Mouse (Mus musculus) hindbrain, embryonic 12.5 days (tissue): ENCODE data around the gene Ralgps2. TPM values are rescaled to one million over a fixed set of nuclear protein-coding genes. Genes with fewer than 3 reads are reported as not detected.
A peak's percentile ranks its signal among the peaks of the same experiment; 100 is the strongest.

ENCODE experiments used
- ATAC-seq: fragments of 200-750 bp; cut with Nextera tagmentation; 2 replicates; pipeline ENCODE4 v1.8.0; 2017; ENCODE audit warnings: moderate TSS enrichment; ENCODE audit not compliant: low FRiP score
- H3K27ac ChIP-seq: fragments of 300-500 bp; sonication (generic); 2 replicates; pipeline ENCODE4 v1.5.1; 2016; ENCODE audit warnings: mild to moderate bottlenecking
- H3K27me3 ChIP-seq: fragments of 300-500 bp; sonication (generic); 2 replicates; pipeline ENCODE4 v1.6.1; 2016; ENCODE audit warnings: mild to moderate bottlenecking
- H3K36me3 ChIP-seq: fragments of 300-500 bp; sonication (generic); 2 replicates; pipeline ENCODE4 v1.6.1; 2016; ENCODE audit warnings: mild to moderate bottlenecking
- H3K4me1 ChIP-seq: fragments of 300-500 bp; sonication (generic); 2 replicates; pipeline ENCODE4 v1.6.1; 2016
- H3K4me2 ChIP-seq: fragments of 300-500 bp; sonication (generic); replicated peaks from 2 replicates; pipeline ENCODE4 v1.6.1; 2016; ENCODE audit warnings: mild to moderate bottlenecking
- H3K4me3 ChIP-seq: fragments of 300-500 bp; sonication (generic); 2 replicates; pipeline ENCODE4 v1.5.1; 2016; ENCODE audit warnings: mild to moderate bottlenecking
- H3K9ac ChIP-seq: fragments of 300-500 bp; sonication (generic); 2 replicates; pipeline ENCODE4 v1.6.1; 2016; ENCODE audit warnings: mild to moderate bottlenecking, moderate library complexity
- H3K9me3 ChIP-seq: fragments of 300-500 bp; sonication (generic); replicated peaks from 2 replicates; pipeline ENCODE4 v1.6.1; 2016; ENCODE audit warnings: mild to moderate bottlenecking
- WGBS: fragments of 180-500 bp; shearing (Covaris S2); methylation state at CpG from one replicate; pipeline ENCODE4 v1.1.7; 2016; 5-methylcytosine and 5-hydroxymethylcytosine counted together
- polyA plus RNA-seq: library from polyadenylated mRNA; unstranded; fragments of >200 nt; fragmentation: Nextera tagmentation; extraction: Ambion mirVana; gene quantifications from 2 replicates; pipeline ENCODE4 v1.2.1, GENCODE M21; 2016

Ralgps2 gene
- polyA plus RNA-seq, 1 experiment from 2014 or later = 132 TPM

DNA sequence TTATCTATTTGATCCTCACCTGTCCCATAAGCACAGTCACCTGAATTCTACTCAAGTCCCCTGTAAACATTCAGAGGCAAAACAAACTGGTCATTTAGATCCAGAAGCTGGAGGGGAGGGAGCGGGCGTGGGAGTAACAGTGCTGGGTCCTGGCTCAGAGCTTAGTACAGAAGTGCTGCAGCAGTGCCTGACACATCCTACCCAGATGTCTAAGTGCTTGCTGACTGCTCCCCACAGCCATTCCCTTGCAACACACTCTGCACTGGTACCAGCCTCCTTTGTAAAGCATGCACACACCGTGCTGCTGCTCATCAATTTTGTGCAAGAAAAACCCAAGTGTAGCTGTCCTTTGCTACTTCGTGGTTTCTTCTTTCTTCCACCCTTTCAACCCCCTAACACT lies 92.3 kb downstream of the Ralgps2 start:
- H3K36me3 ChIP-seq = no peaks in the 10 kb centered on the region
- H3K9me3 ChIP-seq = no peaks in the 10 kb centered on the region
- no peak for ATAC-seq
- H3K27me3 ChIP-seq = no peaks in the 10 kb centered on the region
- peaks cover 6% of the 10 kb centered on the region; the same call in 1 of the 2 replicates for H3K4me1 ChIP-seq
- H3K9ac ChIP-seq = no peak overlapping the region
- H3K27ac ChIP-seq = no peak overlapping the region
- no peak overlapping the region for H3K4me3 ChIP-seq
- H3K4me2 ChIP-seq = no peak overlapping the region
- WGBS = 81% methylated on average over 4 of the region's 4 CpGs

DNA sequence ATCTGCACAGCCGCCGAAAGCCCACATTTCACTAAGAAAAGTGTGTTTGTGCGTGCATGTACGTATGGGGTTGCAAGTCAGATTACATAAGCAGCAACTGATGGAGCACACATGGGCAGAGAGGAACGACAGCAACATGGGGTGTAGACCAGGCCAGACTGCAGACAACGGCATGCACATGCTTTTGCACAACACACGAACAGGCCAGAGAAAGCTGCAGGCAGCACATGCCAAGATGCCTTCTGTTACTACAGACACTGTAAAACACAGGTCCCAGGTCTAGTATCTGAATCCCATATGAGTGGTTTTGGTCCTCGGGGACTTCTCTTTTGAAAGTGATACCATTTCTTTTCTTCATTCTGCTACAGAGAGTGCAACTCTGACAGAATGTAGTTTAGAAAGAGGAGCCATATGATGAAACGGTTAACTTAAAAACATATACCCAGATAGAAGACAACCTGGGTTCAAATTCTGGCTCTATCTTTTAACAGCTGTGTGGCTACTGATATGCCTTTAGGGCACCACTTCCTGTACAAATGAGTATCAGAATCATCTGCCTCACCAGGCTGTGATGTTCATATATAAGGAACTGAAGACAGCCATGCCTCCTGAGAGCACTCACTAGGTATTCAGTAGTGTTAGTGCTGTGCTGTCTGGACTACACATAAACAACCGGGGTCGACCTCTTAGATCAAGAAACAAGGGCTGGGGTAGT lies 97.6 kb downstream of the Ralgps2 start:
- peak overlapping the region; percentile 26; the same call in 1 of the 2 replicates for H3K27ac ChIP-seq
- H3K4me2 ChIP-seq = peak overlapping the region; percentile 11; the same call in 1 of the 2 replicates
- H3K9ac ChIP-seq = no peak overlapping the region
- WGBS = 83% methylated on average over 11 of the region's 11 CpGs
- H3K4me3 ChIP-seq = no peak overlapping the region
- no peak for ATAC-seq
- H3K9me3 ChIP-seq = no peaks in the 10 kb centered on the region
- no peaks in the 10 kb centered on the region for H3K27me3 ChIP-seq
- H3K4me1 ChIP-seq = peaks cover 13% of the 10 kb centered on the region
- no peaks in the 10 kb centered on the region for H3K36me3 ChIP-seq

DNA sequence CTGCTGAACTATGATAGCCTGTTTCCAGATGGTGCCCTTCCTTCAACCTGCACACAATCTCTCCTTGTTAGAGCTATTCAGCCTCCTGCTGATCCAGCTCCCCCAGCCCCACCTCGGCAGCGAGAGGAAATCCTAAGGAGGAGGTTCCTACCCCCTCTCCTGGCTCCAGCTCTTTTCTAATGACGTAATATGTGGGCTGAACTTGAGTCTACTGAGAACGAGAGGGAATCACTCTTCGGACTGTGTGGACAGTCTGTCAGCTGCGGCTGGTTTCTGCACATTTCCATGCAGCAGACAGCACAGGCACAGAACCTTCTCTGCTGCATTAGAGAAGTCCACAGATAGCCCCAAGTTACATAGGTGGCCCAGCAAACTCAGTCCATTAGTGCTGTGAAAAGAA lies 100.7 kb downstream of the Ralgps2 start:
- Histone ChIP-seq H3K27me3 (no peaks in the 10 kb centered on the region), H3K4me3 (peak overlapping the region; percentile 13; the same call in 1 of the 2 replicates), H3K9me3 (no peaks in the 10 kb centered on the region), H3K4me2 (peak overlapping the region; percentile 29), H3K4me1 (peaks cover 13% of the 10 kb centered on the region), H3K36me3 (no peaks in the 10 kb centered on the region), H3K27ac (peak overlapping the region; percentile 36), H3K9ac (no peak overlapping the region)
- 7% methylated on average over 6 of the region's 6 CpGs for WGBS
- peak; percentile 61; the same call in 1 of the 2 replicates for ATAC-seq

DNA sequence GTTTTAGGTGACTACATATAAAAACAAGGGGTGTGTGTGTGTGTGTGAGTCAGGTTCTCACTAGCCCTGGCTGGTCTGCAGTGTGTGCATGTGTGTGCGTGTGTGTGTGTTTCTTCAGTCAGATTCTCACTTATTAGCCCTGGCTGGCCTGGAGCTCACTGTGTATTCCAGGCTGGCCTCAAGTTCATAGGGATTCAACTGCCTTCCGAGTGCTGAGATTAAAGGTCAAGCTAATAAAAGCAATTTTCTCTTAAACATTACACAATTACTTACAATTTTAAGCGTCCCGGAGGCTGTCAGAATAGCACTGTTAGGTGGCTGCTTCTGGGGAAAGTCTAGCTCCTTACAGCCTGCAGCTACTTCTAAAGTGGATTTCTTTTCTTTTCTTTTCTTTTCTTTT lies 101.2 kb downstream of the Ralgps2 start, which contains the start of gene Angptl1:
TSS of gene Angptl1 (plus strand) at position 386 of the 400 bp plus-strand sequence.
- Histone ChIP-seq H3K36me3 (no peaks in the 10 kb centered on the region), H3K4me3 (peak within 1 kb of the TSS; percentile 13; the same call in 1 of the 2 replicates), H3K27me3 (no peaks in the 10 kb centered on the region), H3K27ac (peak within 1 kb of the TSS; percentile 36), H3K9ac (no peak within 1 kb of the TSS), H3K4me2 (peak within 1 kb of the TSS; percentile 29), H3K9me3 (no peaks in the 10 kb centered on the region), H3K4me1 (peaks cover 11% of the 10 kb centered on the region)
- 0 out of 2 replicates have a peak, but pooled peaks have one; percentile 38 for ATAC-seq
- WGBS = 47% methylated on average over 4 of the region's 4 CpGs

DNA sequence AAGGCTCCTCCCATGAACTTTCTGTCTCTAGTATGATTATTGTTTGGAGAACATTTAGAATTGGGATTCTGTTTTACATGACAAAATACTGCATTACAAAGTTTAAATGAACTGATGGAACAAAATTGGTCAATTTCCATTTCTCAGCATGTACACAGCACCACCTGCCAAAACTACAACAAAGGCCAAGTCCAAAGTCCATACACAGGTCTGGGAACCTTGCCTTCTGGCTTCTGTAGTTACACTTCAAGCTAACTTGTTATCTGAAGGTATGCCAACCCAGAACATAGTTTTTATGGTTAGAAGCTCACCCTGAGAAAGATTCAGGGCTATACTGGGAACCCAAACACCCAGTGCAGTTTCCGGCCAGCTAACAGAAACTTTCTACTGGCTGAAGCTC lies 120.2 kb downstream of the Ralgps2 start:
- no peaks in the 10 kb centered on the region for H3K9me3 ChIP-seq
- no peak overlapping the region for H3K4me3 ChIP-seq
- H3K4me2 ChIP-seq = no peak overlapping the region
- H3K27me3 ChIP-seq = no peaks in the 10 kb centered on the region
- no peak overlapping the region for H3K27ac ChIP-seq
- 94% methylated on average over 1 of the region's 1 CpGs for WGBS
- ATAC-seq = no peak
- peaks cover 42% of the 10 kb centered on the region for H3K36me3 ChIP-seq
- no peak overlapping the region for H3K9ac ChIP-seq
- no peaks in the 10 kb centered on the region for H3K4me1 ChIP-seq

DNA sequence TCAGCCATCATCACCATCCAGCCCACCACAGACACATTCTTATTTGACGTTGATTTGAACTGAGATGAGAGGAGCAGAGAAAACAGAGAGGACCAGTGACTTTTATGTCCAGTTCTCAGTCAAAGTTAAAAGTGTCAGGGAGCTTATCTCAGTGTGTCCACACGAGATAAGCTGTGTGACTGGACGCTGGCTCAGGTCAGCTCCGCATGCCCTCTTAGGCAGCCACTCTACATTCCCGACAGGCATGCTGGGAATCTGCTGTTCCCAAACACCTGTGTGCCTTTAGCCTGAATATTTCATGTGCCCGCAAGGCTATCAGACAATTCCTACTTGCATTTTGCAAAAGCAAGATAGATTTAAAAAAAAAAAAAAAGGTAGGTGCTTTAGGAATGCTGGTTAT lies 125.9 kb downstream of the Ralgps2 start:
- Histone ChIP-seq H3K9me3 (no peaks in the 10 kb centered on the region), H3K4me1 (peaks cover 3% of the 10 kb centered on the region), H3K4me2 (no peak overlapping the region), H3K27me3 (no peaks in the 10 kb centered on the region), H3K4me3 (no peak overlapping the region), H3K9ac (no peak overlapping the region), H3K27ac (no peak overlapping the region), H3K36me3 (peaks cover 42% of the 10 kb centered on the region)
- WGBS = 79% methylated on average over 6 of the region's 6 CpGs
- no peak for ATAC-seq

DNA sequence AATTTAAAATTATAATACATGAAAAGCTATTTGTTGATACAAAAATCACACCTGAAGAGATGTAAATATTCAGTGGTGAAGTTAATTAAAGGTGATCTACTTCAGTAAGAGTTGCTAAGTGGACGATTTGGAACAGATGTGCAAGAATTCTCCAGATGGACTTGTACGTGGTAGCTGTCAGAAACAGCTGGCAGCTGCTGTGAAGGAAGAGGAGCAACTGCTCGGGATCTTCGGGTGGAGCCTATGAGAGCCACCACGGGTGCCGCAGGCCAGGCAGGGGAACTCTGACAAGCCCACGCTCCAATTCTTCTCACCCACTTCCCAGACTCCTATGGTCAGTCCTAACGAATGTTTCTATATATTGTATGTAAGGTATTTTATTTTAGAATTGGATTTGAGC lies 126.7 kb downstream of the Ralgps2 start:
- no peak overlapping the region for H3K27ac ChIP-seq
- H3K4me1 ChIP-seq = peaks cover 3% of the 10 kb centered on the region
- no peak overlapping the region for H3K4me3 ChIP-seq
- WGBS = 73% methylated on average over 8 of the region's 8 CpGs
- no peak overlapping the region for H3K4me2 ChIP-seq
- ATAC-seq = no peak
- no peak overlapping the region for H3K9ac ChIP-seq
- peaks cover 34% of the 10 kb centered on the region for H3K36me3 ChIP-seq
- no peaks in the 10 kb centered on the region for H3K9me3 ChIP-seq
- no peaks in the 10 kb centered on the region for H3K27me3 ChIP-seq

DNA sequence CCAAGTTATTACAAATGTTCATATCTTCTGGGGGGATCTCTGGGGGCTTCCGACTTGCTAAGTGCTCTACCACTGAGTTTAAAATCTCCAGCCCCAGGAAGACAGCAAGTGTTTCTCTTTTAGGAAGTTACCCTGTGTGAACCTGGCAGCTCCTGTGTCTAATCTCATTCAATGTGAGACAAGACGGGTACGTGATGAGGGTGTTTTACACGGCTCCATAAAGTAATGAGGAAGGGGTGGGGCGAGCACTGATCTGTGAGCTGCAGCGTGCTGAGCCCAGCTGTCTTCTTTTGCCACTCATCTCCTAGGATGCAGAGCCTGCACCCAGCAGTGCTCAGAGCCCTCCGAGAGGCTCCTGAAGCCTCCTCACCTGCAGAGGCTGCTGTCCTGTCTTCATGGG lies 127.5 kb downstream of the Ralgps2 start:
- H3K36me3 ChIP-seq = peaks cover 26% of the 10 kb centered on the region
- H3K4me3 ChIP-seq = no peak overlapping the region
- WGBS = 76% methylated on average over 7 of the region's 7 CpGs
- H3K9ac ChIP-seq = no peak overlapping the region
- H3K4me1 ChIP-seq = peaks cover 3% of the 10 kb centered on the region
- no peak overlapping the region for H3K4me2 ChIP-seq
- H3K27me3 ChIP-seq = no peaks in the 10 kb centered on the region
- no peak overlapping the region for H3K27ac ChIP-seq
- H3K9me3 ChIP-seq = no peaks in the 10 kb centered on the region
- ATAC-seq = no peak

DNA sequence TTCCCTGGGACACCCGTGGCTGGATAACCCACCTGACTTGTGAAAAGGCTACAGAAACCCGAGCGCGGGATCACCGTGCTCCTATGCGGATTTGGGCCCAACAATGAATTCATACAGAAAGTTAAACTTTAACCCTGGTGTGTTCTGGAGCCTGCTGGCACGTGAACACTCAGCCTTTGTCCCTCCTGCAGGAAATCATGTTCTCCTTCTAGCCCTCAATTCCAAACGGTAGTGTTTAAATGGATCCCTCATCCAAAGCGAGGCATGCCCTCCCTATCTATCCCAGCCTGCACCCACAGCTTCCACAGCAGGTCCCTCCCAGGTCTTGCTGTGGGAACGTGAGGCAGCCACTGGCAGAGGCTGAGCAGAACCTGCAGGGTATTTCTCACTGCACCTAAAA lies 131.1 kb downstream of the Ralgps2 start:
- H3K4me3 ChIP-seq = no peak overlapping the region
- 52% methylated on average over 10 of the region's 10 CpGs for WGBS

DNA sequence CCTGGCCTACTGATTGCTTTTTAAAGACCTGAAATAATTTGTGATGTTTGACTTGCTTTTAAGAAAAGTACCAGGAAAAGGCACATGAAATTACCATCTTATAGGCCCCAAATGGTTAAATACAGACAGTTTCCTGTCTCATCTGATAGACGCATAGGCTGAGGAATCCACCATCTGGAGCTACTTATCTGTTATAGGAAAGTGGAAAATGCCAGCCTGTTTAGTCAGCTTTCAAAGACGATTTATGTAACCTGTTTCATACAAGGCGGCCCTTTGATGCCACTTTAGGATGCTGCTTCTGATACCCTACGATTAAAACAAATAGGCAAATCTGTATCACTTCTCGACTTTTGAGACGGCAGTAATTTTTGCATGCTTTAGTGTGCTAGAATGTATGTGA lies 138.2 kb downstream of the Ralgps2 start:
- no peak overlapping the region for H3K27ac ChIP-seq
- 82% methylated on average over 6 of the region's 6 CpGs for WGBS
- H3K27me3 ChIP-seq = no peaks in the 10 kb centered on the region
- H3K4me2 ChIP-seq = no peak overlapping the region
- no peak overlapping the region for H3K4me3 ChIP-seq
- peaks cover 3% of the 10 kb centered on the region; the same call in 1 of the 2 replicates for H3K4me1 ChIP-seq
- ATAC-seq = no peak
- no peak overlapping the region for H3K9ac ChIP-seq
- H3K9me3 ChIP-seq = no peaks in the 10 kb centered on the region
- 0 out of 2 replicates have a peak, but pooled peaks cover 4% of the 10 kb centered on the region for H3K36me3 ChIP-seq

More for the DNA sequence above, 131.1 kb downstream of the Ralgps2 start:
- Histone ChIP-seq H3K27me3 (no peaks in the 10 kb centered on the region), H3K9ac (no peak overlapping the region), H3K4me1 (peaks cover 3% of the 10 kb centered on the region), H3K4me2 (no peak overlapping the region), H3K27ac (no peak overlapping the region), H3K36me3 (peaks cover 16% of the 10 kb centered on the region; the same call in 1 of the 2 replicates), H3K9me3 (no peaks in the 10 kb centered on the region)
- ATAC-seq = no peak

DNA sequence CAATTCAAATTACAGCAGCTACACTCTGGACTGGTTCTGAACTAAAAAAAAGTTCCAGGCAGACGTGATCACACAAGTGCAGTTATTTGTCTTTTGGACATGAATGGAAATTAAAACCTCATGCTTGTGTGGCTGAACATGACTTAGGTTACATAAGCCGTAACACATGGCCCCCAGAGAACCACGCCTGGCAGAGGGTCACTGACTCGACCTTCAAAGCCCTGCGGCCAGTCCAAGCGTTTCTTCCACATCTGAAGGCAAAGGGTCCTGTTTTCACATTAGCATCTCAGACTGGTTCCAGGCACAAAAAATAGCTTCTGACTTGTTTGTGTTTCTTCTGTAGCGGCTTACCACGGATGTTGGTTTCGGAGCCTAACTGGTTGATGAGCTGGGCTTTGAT lies 143.2 kb downstream of the Ralgps2 start:
- Histone ChIP-seq H3K27me3 (peaks cover 5% of the 10 kb centered on the region), H3K36me3 (no peaks in the 10 kb centered on the region), H3K9me3 (no peaks in the 10 kb centered on the region), H3K4me2 (no peak overlapping the region), H3K27ac (no peak overlapping the region), H3K4me3 (no peak overlapping the region), H3K9ac (no peak overlapping the region), H3K4me1 (peaks cover 8% of the 10 kb centered on the region)
- ATAC-seq = no peak
- 52% methylated on average over 9 of the region's 9 CpGs for WGBS

DNA sequence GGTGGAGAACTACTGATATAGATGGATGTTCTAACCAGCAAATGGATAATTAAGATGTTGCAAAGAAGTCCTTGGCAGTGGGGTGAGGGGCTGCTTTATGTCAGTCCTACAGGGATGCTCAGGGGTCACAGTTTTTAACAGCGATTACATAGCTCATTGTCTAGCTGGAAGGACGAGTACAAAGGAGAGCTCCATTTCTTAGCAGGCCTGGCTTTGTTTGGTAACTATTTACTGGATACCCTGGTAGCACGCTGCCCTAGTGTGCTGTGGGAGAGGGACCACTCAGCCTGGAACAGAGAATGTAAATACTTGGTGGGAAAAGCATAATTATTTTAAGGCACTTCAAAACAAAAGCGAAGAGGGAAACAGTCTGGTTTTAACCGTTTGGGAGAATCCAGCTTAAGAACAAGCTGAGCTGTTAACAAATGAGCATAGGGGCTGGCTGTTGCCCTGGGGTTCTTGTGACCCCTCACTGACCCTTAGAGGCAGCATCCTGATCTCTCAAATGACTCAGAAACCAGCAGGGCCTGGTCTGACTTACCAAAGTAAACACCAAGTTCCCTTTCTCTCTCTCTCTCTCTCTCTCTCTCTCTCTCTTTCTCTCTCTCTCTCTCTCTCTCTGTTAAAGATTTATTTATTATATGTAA lies 149.5 kb downstream of the Ralgps2 start:
- Histone ChIP-seq H3K9me3 (no peaks in the 10 kb centered on the region), H3K4me1 (peaks cover 27% of the 10 kb centered on the region), H3K4me2 (no peak overlapping the region), H3K4me3 (no peak overlapping the region), H3K36me3 (no peaks in the 10 kb centered on the region), H3K27ac (no peak overlapping the region), H3K9ac (no peak overlapping the region), H3K27me3 (peaks cover 7% of the 10 kb centered on the region)
- WGBS = 8% methylated on average over 5 of the region's 5 CpGs
- ATAC-seq = peak; percentile 64; the same call in 1 of the 2 replicates
